9 mouse cellular contexts compared by ENCODE assay signal in genomic region chr2:103424349-103425026, GRCm38 (mm10). TPM values are rescaled to one million over a fixed set of nuclear protein-coding genes. Genes with fewer than 3 reads are reported as not detected.
A peak's percentile ranks its signal among the peaks of the same experiment; 100 is the strongest.
DNase-seq lines count a peak whose midpoint lies in the region; ATAC-seq and TF ChIP-seq lines count a peak whose summit lies in the region.
"Had no signal": no experiment of that assay in that cellular context is flagged by ENCODE, and none has a peak within 500 bp of the region (broad histone marks: within the 10 kb centered on the region; RNA-seq: fewer than 3 reads in every experiment).

No protein-coding gene starts in this region.

- H3K9me3 ChIP-seq in ES-Bruce4 (replicated peaks; ENCODE audit: control insufficient read depth, insufficient read depth, low read length, poor library complexity, severe bottlenecking) = no peaks in the 10 kb centered on the region
- no peaks in the 10 kb centered on the region for H3K9me3 ChIP-seq in embryonic facial prominence, embryonic 13.5 days
- no peaks in the 10 kb centered on the region for H3K9me3 ChIP-seq in heart, embryonic 15.5 days (replicated peaks)
- H3K9me3 ChIP-seq in lung, embryonic 16.5 days (ENCODE audit: control insufficient read depth, low read length) = no peaks in the 10 kb centered on the region
- H3K9me3 ChIP-seq: liver, embryonic 15.5 days had no signal

- no peak overlapping the region for H3K4me3 ChIP-seq in ES-Bruce4 (ENCODE audit: low read depth, low read length)
- peak overlapping the region; percentile 17 for H3K4me3 ChIP-seq in embryonic facial prominence, embryonic 13.5 days
- H3K4me3 ChIP-seq in heart, embryonic 15.5 days = no peak overlapping the region
- H3K4me3 ChIP-seq in lung, embryonic 16.5 days (ENCODE audit: low read length) = peak overlapping the region; percentile 40
- H3K4me3 ChIP-seq: liver, embryonic 15.5 days had no signal

- H3K27ac ChIP-seq in ES-Bruce4 (ENCODE audit: insufficient read depth, low read length) = no peak overlapping the region
- H3K27ac ChIP-seq in embryonic facial prominence, embryonic 13.5 days = peak overlapping the region; percentile 33; the same call in 1 of the 2 replicates
- no peak overlapping the region for H3K27ac ChIP-seq in heart, embryonic 15.5 days
- peak overlapping the region; percentile 92 for H3K27ac ChIP-seq in lung, embryonic 16.5 days (ENCODE audit: low read length)
- H3K27ac ChIP-seq: liver, embryonic 15.5 days had no signal

- peak overlapping the region; percentile 44 for H3K4me2 ChIP-seq in embryonic facial prominence, embryonic 13.5 days
- 0 out of 2 replicates have a peak overlapping the region, but pooled peaks have one; percentile 12 for H3K4me2 ChIP-seq in heart, embryonic 15.5 days
- peak overlapping the region; percentile 48 for H3K4me2 ChIP-seq in lung, embryonic 16.5 days (ENCODE audit: low read depth, low read length)
- H3K4me2 ChIP-seq: liver, embryonic 15.5 days had no signal

- peak; percentile 55 to 67 for DNase-seq in adrenal gland, postnatal 36 days
- DNase-seq in kidney, postnatal 4 days = peak; percentile 77 to 81
- peak; percentile 23 for DNase-seq in retina, adult 2 months (ENCODE audit: low read depth, low spot score)
- peak; percentile 78 for DNase-seq in thymus, postnatal 4 days

- TF ChIP-seq POLR2A in ES-Bruce4 (IDR thresholded peaks at IDR 0.05; ENCODE audit: insufficient read depth, low read length) = no peak

- no peak for TF ChIP-seq EP300 in ES-Bruce4 (IDR thresholded peaks at IDR 0.05; ENCODE audit: insufficient read depth, low read depth, low read length)

- no peak overlapping the region for H3K9ac ChIP-seq in ES-Bruce4 (ENCODE audit: low read depth, poor library complexity, severe bottlenecking)
- peak overlapping the region; percentile 46; the same call in 1 of the 2 replicates for H3K9ac ChIP-seq in embryonic facial prominence, embryonic 13.5 days
- no peak overlapping the region for H3K9ac ChIP-seq in heart, embryonic 15.5 days
- H3K9ac ChIP-seq in lung, embryonic 16.5 days (ENCODE audit: low read length) = peak overlapping the region; percentile 63
- H3K9ac ChIP-seq: liver, embryonic 15.5 days had no signal

- TF ChIP-seq CTCF in ES-Bruce4 (IDR thresholded peaks at IDR 0.05; ENCODE audit: low read depth, low read length) = peak; percentile 71

- H3K36me3 ChIP-seq in ES-Bruce4 (ENCODE audit: control insufficient read depth, insufficient read depth, low read length, poor library complexity, severe bottlenecking) = no peaks in the 10 kb centered on the region
- no peaks in the 10 kb centered on the region for H3K36me3 ChIP-seq in embryonic facial prominence, embryonic 13.5 days
- H3K36me3 ChIP-seq in heart, embryonic 15.5 days = no peaks in the 10 kb centered on the region
- H3K36me3 ChIP-seq in lung, embryonic 16.5 days (ENCODE audit: control insufficient read depth, insufficient read depth, low read length) = no peaks in the 10 kb centered on the region
- H3K36me3 ChIP-seq: liver, embryonic 15.5 days had no signal

- WGBS in embryonic facial prominence, embryonic 13.5 days = 18% methylated on average over 12 of the region's 12 CpGs
- 24% methylated on average over 12 of the region's 12 CpGs for WGBS in heart, embryonic 15.5 days
- WGBS in lung, embryonic 16.5 days = 11% methylated on average over 12 of the region's 12 CpGs

- no peaks in the 10 kb centered on the region for H3K4me1 ChIP-seq in ES-Bruce4 (ENCODE audit: control insufficient read depth, insufficient read depth, low read length)
- peaks cover 21% of the 10 kb centered on the region for H3K4me1 ChIP-seq in embryonic facial prominence, embryonic 13.5 days
- H3K4me1 ChIP-seq in heart, embryonic 15.5 days (replicated peaks) = peaks cover 6% of the 10 kb centered on the region; the same call in 1 of the 2 replicates
- peaks cover 5% of the 10 kb centered on the region; the same call in 1 of the 2 replicates for H3K4me1 ChIP-seq in lung, embryonic 16.5 days (replicated peaks; ENCODE audit: control insufficient read depth, insufficient read depth, low read length)
- H3K4me1 ChIP-seq: liver, embryonic 15.5 days had no signal

- ATAC-seq in embryonic facial prominence, embryonic 13.5 days (ENCODE audit: insufficient number of reproducible peaks, insufficient read depth, low FRiP score, low TSS enrichment, low read depth) = no peak; the same call in 1 of the 2 replicates
- ATAC-seq in heart, embryonic 15.5 days (replicated peaks; ENCODE audit: insufficient number of reproducible peaks, insufficient read depth, low FRiP score, low read depth) = no peak
- ATAC-seq in lung, embryonic 16.5 days (ENCODE audit: low read depth) = peak; percentile 75

- H3K27me3 ChIP-seq in ES-Bruce4 (ENCODE audit: control insufficient read depth, insufficient read depth, low read length, poor library complexity, severe bottlenecking) = no peaks in the 10 kb centered on the region
- H3K27me3 ChIP-seq in embryonic facial prominence, embryonic 13.5 days = no peaks in the 10 kb centered on the region
- H3K27me3 ChIP-seq in heart, embryonic 15.5 days = no peaks in the 10 kb centered on the region; the same call in 1 of the 2 replicates
- no peaks in the 10 kb centered on the region for H3K27me3 ChIP-seq in lung, embryonic 16.5 days (ENCODE audit: control insufficient read depth, insufficient read depth, low read depth, low read length)
- H3K27me3 ChIP-seq: liver, embryonic 15.5 days had no signal

RNA-seq across cellular contexts. Expression of gene Elf5, which starts 13.0 kb away (rescaled TPM):
- 0.27 TPM in 1 of 2 replicates, not detected in the other for polyA plus RNA-seq in ES-Bruce4 (2011; ENCODE audit: insufficient read depth, insufficient read length, low read depth, missing spikeins)
- total RNA-seq in adrenal gland, postnatal 36 days (2021) = not detected
- polyA plus RNA-seq in embryonic facial prominence, embryonic 13.5 days (2015; fragmentation: Nextera tagmentation; extraction: Ambion mirVana) = 1.7 and 1.9 TPM in 2 replicates
- polyA plus RNA-seq in heart, embryonic 15.5 days (2015; fragmentation: Nextera tagmentation; extraction: Ambion mirVana) = 0.13 and 0.70 TPM in 2 replicates
- polyA plus RNA-seq in lung, embryonic 16.5 days (2015; fragmentation: Nextera tagmentation; extraction: Ambion mirVana) = 8.5 and 8.8 TPM in 2 replicates

Comparison
In these comparisons a context has a peak if more than half of its experiments do, and no peak if none do; other contexts are left out.
1. H3K27ac ChIP-seq: peak in embryonic facial prominence, embryonic 13.5 days (single experiment) and lung, embryonic 16.5 days (single experiment); none in ES-Bruce4 (single experiment) and heart, embryonic 15.5 days (single experiment).
2. H3K4me3 ChIP-seq: peak in embryonic facial prominence, embryonic 13.5 days (single experiment) and lung, embryonic 16.5 days (single experiment); none in ES-Bruce4 (single experiment) and heart, embryonic 15.5 days (single experiment).
3. H3K9ac ChIP-seq: peak in embryonic facial prominence, embryonic 13.5 days (single experiment) and lung, embryonic 16.5 days (single experiment); none in ES-Bruce4 (single experiment) and heart, embryonic 15.5 days (single experiment).
4. DNase-seq: peak in every context shown above with its lines; median percentile 79 in kidney, postnatal 4 days; 78 in thymus, postnatal 4 days; 61 in adrenal gland, postnatal 36 days; 23 in retina, adult 2 months.
5. Peak in every context shown above with its lines, with median percentiles within 50 percentile points of each other: H3K4me2 ChIP-seq.